Mouse (Mus musculus) kidney, postnatal 0 days (tissue): ENCODE measurements around the gene Cers3. TPM values are rescaled to one million over a fixed set of nuclear protein-coding genes. Genes with fewer than 3 reads are reported as not detected.

Experiments
- ATAC-seq: fragments of 200-750 bp; cut with Nextera tagmentation; replicated peaks from 2 replicates; pipeline ENCODE4 v1.8.0; 2017; ENCODE audit warnings: low read depth, moderate number of reproducible peaks, moderate TSS enrichment, moderate library complexity; ENCODE audit not compliant: low FRiP score
- DNase-seq: peaks from one replicate; pipeline ENCODE4 v3.0.0-alpha.2; 2016; ENCODE audit warnings: low spot score
- H3K27ac ChIP-seq: fragments of 300-500 bp; sonication (generic); 2 replicates; pipeline ENCODE4 v1.5.1; 2014; ENCODE audit warnings: mild to moderate bottlenecking
- H3K27me3 ChIP-seq: fragments of 300-500 bp; sonication (generic); 2 replicates; pipeline ENCODE4 v1.6.1; 2014; ENCODE audit warnings: low read length, mixed read lengths; ENCODE audit not compliant: insufficient read depth
- H3K36me3 ChIP-seq: fragments of 300-500 bp; sonication (generic); 2 replicates; pipeline ENCODE4 v1.6.1; 2014; ENCODE audit warnings: low read length, mixed read lengths; ENCODE audit not compliant: insufficient read depth
- H3K4me1 ChIP-seq: fragments of 300-500 bp; sonication (generic); replicated peaks from 2 replicates; pipeline ENCODE4 v1.6.1; 2014; ENCODE audit warnings: antibody characterized with exemption, low read length, mixed read lengths; ENCODE audit not compliant: insufficient read depth
- H3K4me2 ChIP-seq: fragments of 300-500 bp; sonication (generic); 2 replicates; pipeline ENCODE4 v1.6.1; 2014; ENCODE audit warnings: mild to moderate bottlenecking, low read length, moderate library complexity, mixed read lengths
- H3K4me3 ChIP-seq: fragments of 300-500 bp; sonication (generic); replicated peaks from 2 replicates; pipeline ENCODE4 v1.5.1; 2014; ENCODE audit warnings: low read depth, low read length
- H3K9ac ChIP-seq: fragments of 300-500 bp; sonication (generic); 2 replicates; pipeline ENCODE4 v1.6.1; 2014; ENCODE audit warnings: low read depth, low read length
- H3K9me3 ChIP-seq: fragments of 300-500 bp; sonication (generic); replicated peaks from 2 replicates; pipeline ENCODE4 v1.6.1; 2016; ENCODE audit warnings: low read length, inconsistent platforms, mixed read lengths
- CTCF ChIP-seq: IDR thresholded peaks from 2 replicates; pipeline ENCODE4 v1.5.1; 2016; ENCODE audit warnings: antibody characterized with exemption, low read depth, mild to moderate bottlenecking, moderate library complexity
- WGBS: fragments of 180-500 bp; shearing (Covaris S2); extraction: QIAGEN DNeasy Blood & Tissue Kit; methylation state at CpG from one replicate; pipeline ENCODE4 v1.1.7; 2014; 5-methylcytosine and 5-hydroxymethylcytosine counted together
- polyA plus RNA-seq: library from polyadenylated mRNA; unstranded; fragments of >200 nt; fragmentation: Nextera tagmentation; extraction: Ambion mirVana; gene quantifications from 2 replicates; pipeline ENCODE4 v1.2.1, GENCODE M21; 2015

Gene Cers3
- polyA plus RNA-seq, 1 experiment from 2014 or later, result 2.7 TPM

GRCm38 (mm10) chr7:66741008-66741407 is 2.3 kb upstream of the Cers3 start:
- ATAC-seq (no peak), DNase-seq (no peak)
- Histone ChIP-seq H3K36me3 (no peaks in the 10 kb centered on the region), H3K27me3 (no peaks in the 10 kb centered on the region), H3K9me3 (no peaks in the 10 kb centered on the region), H3K4me2 (no peak overlapping the region), H3K27ac (no peak overlapping the region), H3K9ac (no peak overlapping the region), H3K4me1 (no peaks in the 10 kb centered on the region), H3K4me3 (no peak overlapping the region)
- no peak for TF ChIP-seq CTCF
- WGBS, result 84% methylated on average over 5 of the region's 5 CpGs

- DNase-seq (no peak), ATAC-seq (no peak)
- no peaks in the 10 kb centered on the region for H3K27me3 ChIP-seq
- TF ChIP-seq CTCF, result no peak
- H3K4me1 ChIP-seq, result no peaks in the 10 kb centered on the region
- H3K4me3 ChIP-seq, result no peak overlapping the region
- no peak overlapping the region for H3K27ac ChIP-seq
- H3K4me2 ChIP-seq, result no peak overlapping the region
- H3K9me3 ChIP-seq, result no peaks in the 10 kb centered on the region
- no peaks in the 10 kb centered on the region for H3K36me3 ChIP-seq
- 77% methylated on average over 8 of the region's 8 CpGs for WGBS
- no peak overlapping the region for H3K9ac ChIP-seq
Measured at GRCm38 (mm10) chr7:66741412-66741811, 1.9 kb upstream of the Cers3 start.

- H3K27me3 ChIP-seq, result no peaks in the 10 kb centered on the region
- no peaks in the 10 kb centered on the region for H3K4me1 ChIP-seq
- no peaks in the 10 kb centered on the region for H3K9me3 ChIP-seq
- 78% methylated on average over 7 of the region's 7 CpGs for WGBS
- H3K9ac ChIP-seq, result no peak overlapping the region
- H3K36me3 ChIP-seq, result no peaks in the 10 kb centered on the region
- no peak overlapping the region for H3K27ac ChIP-seq
- DNase-seq, result no peak
- H3K4me3 ChIP-seq, result no peak overlapping the region
- TF ChIP-seq CTCF, result no peak
- no peak for ATAC-seq
- H3K4me2 ChIP-seq, result no peak overlapping the region
Measured at GRCm38 (mm10) chr7:66746972-66747371, 3.7 kb downstream of the Cers3 start.

GRCm38 (mm10) chr7:66749998-66750397 is 6.7 kb downstream of the Cers3 start:
- Histone ChIP-seq H3K27ac (no peak overlapping the region), H3K9ac (no peak overlapping the region), H3K9me3 (no peaks in the 10 kb centered on the region), H3K27me3 (no peaks in the 10 kb centered on the region), H3K4me1 (no peaks in the 10 kb centered on the region), H3K4me2 (no peak overlapping the region), H3K4me3 (no peak overlapping the region), H3K36me3 (no peaks in the 10 kb centered on the region)
- WGBS, result 46% methylated on average over 1 of the region's 1 CpGs
- ATAC-seq (no peak), DNase-seq (no peak)
- TF ChIP-seq CTCF, result no peak

GRCm38 (mm10) chr7:66753816-66754215 is 10.5 kb downstream of the Cers3 start:
- Histone ChIP-seq H3K4me1 (no peaks in the 10 kb centered on the region), H3K36me3 (no peaks in the 10 kb centered on the region), H3K4me2 (no peak overlapping the region), H3K9me3 (no peaks in the 10 kb centered on the region), H3K4me3 (no peak overlapping the region), H3K27me3 (no peaks in the 10 kb centered on the region), H3K27ac (no peak overlapping the region), H3K9ac (no peak overlapping the region)
- DNase-seq (no peak), ATAC-seq (no peak)
- TF ChIP-seq CTCF, result no peak
- WGBS, result 83% methylated on average over 8 of the region's 8 CpGs

GRCm38 (mm10) chr7:66755611-66756010 is 12.3 kb downstream of the Cers3 start:
- H3K36me3 ChIP-seq, result no peaks in the 10 kb centered on the region
- no peak for ATAC-seq
- no peak overlapping the region for H3K4me3 ChIP-seq
- no peak overlapping the region for H3K4me2 ChIP-seq
- H3K9me3 ChIP-seq, result no peaks in the 10 kb centered on the region
- H3K27me3 ChIP-seq, result no peaks in the 10 kb centered on the region
- H3K9ac ChIP-seq, result no peak overlapping the region
- no peak for TF ChIP-seq CTCF
- H3K27ac ChIP-seq, result no peak overlapping the region
- no peak for DNase-seq
- no peaks in the 10 kb centered on the region for H3K4me1 ChIP-seq
- WGBS, result 76% methylated on average over 7 of the region's 7 CpGs

- ATAC-seq (no peak), DNase-seq (no peak)
- 69% methylated on average over 5 of the region's 5 CpGs for WGBS
- no peak for TF ChIP-seq CTCF
- no peaks in the 10 kb centered on the region for H3K36me3 ChIP-seq
- no peak overlapping the region for H3K27ac ChIP-seq
- H3K4me1 ChIP-seq, result no peaks in the 10 kb centered on the region
- H3K9me3 ChIP-seq, result no peaks in the 10 kb centered on the region
- no peak overlapping the region for H3K4me2 ChIP-seq
- no peak overlapping the region for H3K4me3 ChIP-seq
- H3K27me3 ChIP-seq, result no peaks in the 10 kb centered on the region
- H3K9ac ChIP-seq, result no peak overlapping the region
Measured at GRCm38 (mm10) chr7:66769902-66770301, 26.6 kb downstream of the Cers3 start.
